Mouse (Mus musculus) spleen, adult 12 weeks (tissue): ENCODE results near the gene 2010111I01Rik.
"Not testable (repeated sequence)": the region's sequence is repeated elsewhere in the genome, so short reads cannot be mapped to it uniquely, and the experiment has no call there.

ENCODE experiments used
- DNase-seq: peaks from one replicate; pipeline ENCODE4 v3.0.0; 2022; ENCODE audit warnings: low spot score

The 2010111I01Rik gene

DNA sequence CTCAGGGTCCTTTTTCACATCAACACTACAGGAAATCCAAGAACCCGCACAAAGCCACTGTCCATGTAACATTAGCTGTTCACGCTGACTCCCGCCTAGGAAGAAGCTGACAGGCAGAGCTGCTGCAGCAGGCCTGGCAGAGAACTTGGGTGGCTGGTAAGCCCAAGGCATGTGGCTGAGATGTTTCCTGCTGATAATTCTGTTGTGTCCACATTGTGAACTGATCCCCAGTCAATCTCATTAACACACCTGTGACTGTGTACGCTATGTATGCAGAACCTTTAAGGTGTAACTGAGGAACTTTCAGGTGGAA is 349.9 kb downstream of the 2010111I01Rik start:
- no peak for DNase-seq

DNA sequence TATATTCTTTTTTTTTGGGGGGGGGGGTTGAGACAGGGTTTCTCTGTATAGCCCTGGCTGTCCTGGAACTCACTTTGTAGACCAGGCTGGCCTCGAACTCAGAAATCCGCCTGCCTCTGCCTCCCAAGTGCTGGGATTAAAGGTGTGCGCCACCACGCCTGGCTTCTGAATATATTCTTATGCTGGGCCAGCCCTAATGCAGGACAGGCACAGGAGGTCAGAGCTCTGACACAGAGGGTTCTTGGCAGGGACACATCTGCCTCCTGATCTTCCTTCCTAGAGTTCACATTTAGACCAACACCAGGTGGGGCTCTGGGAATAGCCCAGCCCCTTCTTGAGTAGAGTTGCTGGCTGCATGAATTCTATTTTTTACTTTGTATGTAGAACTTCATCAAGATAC is 350.4 kb downstream of the 2010111I01Rik start:
- DNase-seq, result not testable (repeated sequence)

DNA sequence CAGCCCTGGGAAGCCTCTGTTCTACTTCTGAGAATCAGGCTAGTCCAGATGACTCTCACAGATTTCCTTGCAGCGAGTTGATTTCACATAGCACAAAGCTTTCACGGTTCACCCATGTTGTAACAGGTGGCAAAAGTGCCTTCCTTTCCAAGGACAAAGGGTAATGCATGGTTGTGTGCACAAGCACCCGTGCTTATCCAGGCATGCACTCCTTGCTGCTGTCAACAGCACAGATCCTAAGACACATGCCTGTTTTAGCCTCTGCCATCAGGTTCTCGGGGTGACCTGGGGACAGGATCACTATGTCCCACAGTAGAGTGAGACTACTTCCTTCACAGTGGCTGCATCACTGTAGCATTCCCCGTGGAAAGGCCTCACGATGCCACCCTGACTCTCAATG is 351.1 kb downstream of the 2010111I01Rik start:
- no peak for DNase-seq

DNA sequence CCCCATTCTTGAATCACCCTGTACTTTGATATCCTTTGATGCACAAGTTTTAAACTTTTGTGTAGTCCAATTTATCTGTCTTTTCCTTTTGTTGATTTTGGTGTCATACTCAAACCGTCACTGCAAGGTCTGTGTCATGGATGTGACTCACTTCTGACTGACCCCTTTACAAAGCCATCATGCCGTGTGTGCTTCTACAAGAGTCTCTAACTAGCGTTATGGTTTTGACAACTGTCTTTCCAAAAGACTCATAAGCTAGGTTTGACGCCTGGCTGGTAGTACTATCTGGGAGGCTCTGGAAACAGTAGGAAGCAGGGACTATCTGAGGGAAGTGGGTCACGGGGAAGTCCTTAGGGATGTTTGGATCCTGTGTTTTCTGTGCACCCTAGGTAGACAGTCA is 351.7 kb downstream of the 2010111I01Rik start:
- no peak for DNase-seq

DNA sequence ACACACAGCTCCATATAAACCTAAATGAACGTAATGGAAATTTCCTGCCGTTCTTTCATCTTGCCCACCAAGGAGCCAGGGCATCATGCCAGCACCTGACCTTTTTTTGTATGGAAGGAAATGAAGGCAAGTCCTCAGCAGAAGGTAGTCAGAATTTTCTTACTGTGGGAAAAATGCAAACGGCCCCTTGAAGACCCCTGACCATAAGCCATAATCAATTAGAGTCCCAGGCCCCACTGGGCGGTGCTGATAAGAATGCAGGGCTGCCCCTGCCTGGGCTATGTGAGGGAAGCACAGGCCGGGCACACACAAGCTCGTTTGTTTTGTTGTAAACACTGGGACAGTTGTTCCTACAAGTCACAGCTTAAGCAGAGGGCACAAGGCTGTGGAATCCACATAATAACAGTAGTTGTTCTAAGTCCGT is 353.0 kb downstream of the 2010111I01Rik start:
- DNase-seq, result no peak

DNA sequence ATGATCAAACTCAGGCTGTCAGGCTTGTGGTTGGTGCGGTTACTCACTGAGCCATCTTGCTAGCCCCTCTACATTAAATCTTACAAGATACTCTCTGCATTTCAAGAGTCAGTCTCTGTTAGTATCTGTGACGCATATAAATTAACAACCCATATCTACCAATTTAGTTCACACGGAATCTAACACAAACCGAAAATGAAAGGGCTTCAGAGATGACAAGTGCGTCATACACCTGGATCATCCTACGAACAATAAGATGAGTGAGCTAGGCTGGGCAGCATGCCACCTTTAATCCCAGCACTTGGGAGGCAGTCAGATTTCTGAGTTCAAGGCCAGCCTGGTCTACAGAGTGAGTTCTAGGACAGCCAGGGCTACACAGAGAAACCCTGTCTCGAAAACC is 355.1 kb downstream of the 2010111I01Rik start:
- no peak for DNase-seq

DNA sequence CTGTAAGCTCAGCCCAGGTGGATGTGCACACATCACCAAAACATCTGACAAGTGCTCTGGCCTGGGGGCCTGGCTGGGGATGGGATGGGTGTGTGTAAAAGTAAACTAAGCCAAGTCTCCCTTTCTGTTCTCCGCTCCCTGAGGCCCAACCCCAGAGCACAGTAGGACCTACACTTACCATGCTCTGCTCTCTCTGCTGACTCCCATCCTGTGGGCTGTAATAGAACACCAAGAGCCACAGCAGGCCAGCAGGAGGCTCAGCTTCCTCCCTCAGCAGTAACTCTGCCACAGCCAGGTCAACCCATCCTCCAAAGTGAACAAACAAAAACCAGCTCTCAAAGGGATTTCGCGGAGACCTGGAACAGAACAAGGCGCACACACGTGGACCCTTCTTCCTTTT is 357.0 kb downstream of the 2010111I01Rik start:
- DNase-seq, result no peak

DNA sequence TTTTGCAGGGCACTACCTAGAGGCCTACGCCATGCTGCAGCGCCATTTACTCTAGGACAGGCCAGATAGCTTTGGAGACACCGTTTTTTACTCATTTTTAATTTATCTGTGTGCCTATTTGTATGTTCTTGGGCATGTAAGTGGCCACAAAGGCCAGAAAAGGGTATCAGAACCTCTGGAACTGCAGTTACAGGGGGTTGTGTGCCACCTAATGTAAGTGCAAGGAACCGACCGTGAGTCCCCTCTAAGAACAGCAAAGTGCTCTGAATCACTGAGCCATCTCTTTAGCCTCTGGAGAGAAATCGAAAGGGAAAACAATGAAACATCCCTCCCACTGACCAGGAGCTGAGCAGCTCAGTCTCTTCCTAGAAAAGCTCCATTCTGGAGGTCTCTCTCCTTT is 358.1 kb downstream of the 2010111I01Rik start:
- no peak for DNase-seq

DNA sequence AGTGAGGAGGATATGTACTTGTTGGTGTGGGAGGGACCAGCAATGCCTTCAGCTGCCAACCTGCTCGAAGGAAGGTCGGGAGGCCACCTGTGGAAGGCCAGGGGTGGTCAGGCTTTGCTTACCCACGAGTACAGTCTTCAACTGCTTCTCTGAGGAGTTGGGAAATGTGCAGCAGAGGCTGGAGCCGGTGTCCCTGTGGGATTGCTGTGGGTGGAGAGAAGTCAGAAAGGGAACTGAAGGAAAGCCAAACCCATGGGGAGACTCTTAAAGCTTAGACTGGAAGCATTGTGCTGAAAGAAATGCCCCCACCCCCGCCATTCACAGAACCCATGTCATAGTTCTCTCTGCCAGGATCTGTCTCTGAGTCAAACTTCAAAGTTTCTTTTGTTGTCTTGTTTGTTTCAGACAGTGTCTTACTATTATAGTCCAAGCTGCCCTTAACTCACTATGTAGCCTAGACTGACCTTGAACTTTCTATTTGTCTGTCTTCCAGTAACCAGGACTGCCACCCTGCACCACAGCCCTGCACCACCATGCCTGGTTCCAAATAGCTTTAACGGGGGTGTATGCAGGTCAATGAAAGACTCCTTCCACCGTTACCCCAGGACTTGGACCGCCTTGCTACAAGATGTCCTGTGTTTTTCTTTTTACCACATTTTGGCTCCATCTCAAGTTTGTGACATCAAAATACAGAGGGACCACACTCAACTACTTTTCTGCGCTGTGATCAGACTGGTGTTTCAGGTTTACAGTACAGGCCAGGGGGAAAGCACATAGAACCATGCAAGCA is 358.8 kb downstream of the 2010111I01Rik start:
- no peak for DNase-seq

DNA sequence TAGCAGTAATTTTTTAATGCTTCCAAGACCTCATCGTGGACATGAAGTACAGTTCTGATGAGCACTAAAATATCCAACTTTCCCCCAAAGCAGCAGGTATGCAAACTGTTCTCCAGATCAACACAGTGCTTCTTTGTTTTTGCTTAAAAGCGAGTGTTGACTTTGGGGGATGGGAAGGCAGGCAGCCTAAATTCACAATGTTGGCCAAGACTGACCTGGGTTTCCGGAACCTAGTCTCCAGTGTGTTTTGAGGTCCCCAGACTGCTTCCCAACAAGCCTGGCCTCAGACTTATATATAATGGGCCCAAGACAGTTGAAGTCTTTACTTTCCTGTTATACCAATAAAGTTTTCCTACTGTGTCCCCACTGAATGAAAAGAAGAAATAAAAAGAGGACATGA is 359.6 kb downstream of the 2010111I01Rik start:
- DNase-seq, result no peak

DNA sequence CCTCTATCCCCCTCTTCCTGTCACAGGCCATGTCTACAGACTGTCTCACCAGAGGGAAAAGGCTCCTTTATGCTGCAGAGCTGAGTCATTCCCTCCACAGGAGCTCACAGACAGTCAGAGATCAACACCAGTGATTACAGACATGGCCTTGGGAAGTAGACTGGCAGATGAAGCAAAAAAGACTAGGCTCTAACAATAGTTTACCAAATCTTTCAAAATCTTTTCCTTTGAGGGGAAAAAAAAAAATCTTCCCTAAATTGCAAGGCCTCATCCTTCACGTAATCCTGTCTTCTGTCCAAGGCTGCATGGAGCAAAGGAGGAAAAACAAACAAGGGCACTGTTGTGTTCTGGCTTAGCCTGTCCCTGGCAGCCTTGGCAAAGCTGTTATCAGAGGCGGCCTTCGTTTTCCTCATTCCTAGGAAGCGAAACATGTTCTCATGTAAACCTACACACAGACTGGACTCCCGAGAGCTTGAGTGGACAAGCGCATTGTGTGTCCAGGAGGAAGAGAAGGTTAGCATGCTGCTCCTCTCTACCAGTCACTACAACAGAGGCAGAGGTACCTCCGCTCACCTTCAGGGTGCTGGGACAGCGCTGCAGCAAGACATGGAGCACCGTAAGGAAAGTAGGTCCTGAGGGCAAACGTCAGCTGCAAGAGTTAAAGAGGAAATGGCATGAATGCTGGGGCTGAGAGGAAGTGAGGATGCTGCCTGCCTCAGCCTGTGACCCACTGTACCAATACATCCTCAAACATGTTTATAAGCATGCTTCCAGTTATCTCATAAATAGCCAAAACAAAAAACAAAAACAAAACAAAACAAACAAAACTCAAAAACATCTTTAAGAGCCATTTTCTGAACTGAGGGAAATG is 360.5 kb downstream of the 2010111I01Rik start:
- DNase-seq, result no peak

DNA sequence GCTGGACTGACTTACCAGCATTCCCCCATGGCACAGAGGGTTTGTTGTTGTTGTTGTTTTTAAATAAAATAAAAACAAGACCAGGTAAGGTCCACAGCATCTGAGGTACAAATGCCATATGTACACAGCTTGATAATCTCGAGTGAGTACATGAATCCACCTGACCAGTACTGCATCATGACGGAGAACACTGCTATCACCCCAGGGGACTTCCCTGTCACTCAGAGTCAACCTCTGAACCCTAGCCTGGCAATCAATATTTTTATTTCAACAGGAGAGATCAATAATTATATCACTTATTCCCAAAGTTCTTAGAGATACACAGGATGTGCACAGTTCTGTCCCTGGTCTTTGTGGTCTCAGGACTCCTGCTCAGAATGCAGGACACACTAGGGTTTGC is 361.3 kb downstream of the 2010111I01Rik start:
- no peak for DNase-seq

DNA sequence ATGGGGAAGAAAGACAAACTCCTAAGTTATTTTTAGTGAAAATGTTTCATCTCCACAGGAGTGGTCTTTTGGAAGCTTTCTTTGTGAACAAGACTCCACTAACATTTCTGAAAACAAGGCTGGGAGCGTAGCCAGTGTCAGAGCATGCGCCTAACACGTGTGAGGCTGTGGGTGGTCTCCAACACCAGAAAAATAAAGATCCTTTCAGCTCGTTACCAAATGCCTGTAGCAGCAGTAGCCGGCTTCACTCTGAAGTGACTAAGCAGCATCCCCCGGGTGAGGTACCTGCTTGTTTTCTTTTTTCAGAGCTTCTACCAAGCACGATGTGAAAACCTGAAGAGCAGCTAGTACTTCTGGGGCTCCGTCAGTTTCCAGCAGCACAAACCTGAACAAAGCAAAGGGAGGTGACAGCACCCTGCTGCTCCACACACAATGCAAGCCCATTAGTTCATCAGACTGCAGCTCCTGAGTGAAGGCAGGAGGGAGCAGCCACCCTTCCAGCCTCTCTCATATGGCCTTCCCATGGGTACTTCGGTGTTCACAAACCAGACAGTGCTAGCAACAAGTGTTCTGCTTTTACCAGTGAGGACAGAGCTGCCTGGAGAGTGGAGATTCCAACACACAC is 365.7 kb downstream of the 2010111I01Rik start:
- no peak for DNase-seq

DNA sequence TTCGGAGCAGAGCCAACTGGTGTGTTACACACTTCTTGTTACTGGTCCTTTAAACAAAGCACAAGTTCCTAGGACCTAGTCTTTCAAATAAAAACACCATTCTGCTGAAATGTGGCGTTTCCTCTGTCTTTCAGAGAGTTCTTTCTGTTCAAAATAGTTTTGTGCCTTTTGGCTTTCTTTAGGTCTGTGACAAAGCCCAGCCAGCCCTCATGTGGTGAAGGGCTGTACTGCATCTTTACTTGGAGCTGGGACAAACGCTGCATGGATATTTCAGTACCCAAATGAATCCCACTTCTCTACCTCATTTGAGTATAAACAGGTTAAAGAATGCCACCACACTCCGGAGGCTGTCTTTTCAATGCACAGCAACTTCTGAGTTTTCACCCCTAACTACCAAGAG is 366.7 kb downstream of the 2010111I01Rik start:
- no peak for DNase-seq

DNA sequence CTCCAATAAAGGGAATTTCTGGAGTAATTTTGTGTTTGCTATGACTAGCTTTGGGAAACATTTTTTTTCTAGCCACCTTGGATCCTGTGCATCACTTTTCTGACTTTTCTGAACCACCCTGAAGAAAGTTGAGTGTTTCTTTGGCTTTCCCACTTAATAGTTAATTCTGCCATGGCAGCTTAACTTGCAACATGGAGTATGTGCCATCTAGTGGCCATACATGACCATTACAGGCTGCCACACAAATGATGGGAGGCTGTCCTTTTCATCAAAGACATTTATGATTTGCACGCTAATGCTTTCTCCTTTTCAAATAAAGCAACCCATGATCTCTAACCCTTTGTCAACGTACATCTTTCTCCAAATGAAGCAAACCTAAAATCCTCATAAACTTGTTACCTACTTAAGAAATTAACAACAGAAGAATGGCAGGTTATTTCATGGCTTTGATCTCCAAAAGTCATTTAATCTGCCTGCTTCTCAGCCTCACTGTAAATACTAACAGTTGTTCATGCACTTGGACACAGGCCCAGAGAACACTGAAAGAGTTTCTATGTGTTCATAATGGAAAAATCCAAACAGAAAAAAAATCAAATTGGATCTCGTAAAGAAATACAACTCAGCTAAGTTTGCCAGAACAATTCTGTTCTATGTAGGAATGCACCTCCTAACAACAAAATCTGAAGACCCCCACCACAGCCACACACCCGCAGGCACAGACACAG is 368.0 kb downstream of the 2010111I01Rik start:
- DNase-seq, result no peak

DNA sequence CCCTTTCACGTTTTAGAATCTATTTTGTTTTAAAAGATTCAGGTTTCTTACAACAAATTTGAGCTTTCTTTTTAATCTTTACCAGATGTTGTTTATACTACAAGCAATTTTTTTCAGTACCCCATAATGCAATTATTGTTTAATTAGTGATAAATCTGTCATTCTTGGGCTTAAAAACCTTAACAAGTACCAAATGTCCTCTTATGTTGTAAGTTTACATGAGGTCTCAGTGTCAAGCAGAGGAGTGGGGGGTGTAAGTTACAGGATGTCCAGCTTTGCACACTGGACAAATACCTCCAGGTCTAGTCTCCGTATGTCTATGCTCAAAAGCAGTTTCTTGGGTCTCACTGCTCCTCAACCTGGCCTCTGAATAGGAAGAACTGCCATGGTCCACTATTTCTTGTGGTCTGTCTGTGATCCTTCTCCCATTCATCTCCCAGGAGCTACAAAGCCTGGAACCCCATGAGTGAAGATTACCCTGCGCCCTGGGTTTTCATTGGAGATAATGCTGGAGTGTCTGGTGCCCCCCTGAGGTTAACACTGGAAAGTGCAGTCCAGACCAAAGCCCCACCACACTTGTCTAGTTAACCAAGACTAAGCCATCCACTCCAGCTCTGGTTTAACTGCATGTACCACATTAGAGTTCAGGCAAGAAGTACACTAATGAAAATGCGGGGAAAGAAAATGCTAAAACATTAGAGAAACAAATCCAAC is 370.9 kb downstream of the 2010111I01Rik start:
- no peak for DNase-seq

DNA sequence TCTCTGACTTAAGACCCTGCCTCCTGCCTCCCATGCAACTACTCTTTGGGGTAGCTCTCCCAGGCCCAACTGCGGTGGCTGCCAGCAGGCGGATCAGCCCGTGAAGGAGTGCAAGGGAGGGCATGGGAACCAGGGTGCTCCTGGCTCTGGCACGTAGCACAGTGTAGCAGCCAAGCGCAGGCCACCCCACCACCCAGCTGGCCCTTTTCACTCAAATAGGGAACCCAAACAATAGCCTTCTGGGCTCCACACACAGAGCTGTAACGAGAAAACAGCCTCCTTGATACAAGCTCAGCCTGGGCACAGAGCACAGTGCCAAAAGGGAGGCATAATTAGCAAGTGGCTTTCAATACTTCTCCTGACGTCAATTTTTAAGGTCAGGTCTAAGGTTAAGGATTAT is 371.6 kb downstream of the 2010111I01Rik start:
- no peak for DNase-seq

DNA sequence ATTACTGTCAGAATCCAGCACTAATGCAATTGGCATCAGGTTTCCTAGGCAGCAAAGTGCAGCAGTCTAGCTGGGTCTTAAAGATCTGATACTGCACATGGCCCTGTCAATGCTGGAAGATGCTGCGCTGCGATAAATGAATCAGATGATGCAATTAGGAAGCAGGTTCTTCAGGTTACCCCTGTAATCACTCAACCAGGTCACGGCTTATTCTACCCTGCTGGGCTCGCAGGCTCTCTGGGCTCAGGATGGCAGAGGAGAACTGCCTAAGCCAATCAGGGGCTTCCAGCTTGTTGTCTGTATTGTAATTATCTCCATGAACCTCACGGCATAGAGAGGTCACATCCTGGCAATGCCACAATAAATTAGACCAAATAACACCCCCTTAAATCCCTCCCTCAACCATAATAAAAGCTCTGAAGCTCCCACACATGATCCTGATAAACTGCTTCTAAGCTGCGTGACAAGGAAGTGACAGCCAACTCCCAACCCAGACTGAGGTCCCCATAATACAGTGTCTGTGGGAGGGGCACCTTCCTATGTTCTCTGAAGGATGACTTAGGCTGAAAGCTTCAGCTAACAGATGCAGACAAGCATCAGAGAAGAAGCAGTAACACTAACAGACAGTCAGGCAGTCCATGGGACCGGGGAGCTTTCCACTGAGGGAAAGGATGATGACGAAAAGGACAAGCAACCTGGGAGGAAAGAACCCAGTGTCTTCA is 372.7 kb downstream of the 2010111I01Rik start:
- no peak for DNase-seq

DNA sequence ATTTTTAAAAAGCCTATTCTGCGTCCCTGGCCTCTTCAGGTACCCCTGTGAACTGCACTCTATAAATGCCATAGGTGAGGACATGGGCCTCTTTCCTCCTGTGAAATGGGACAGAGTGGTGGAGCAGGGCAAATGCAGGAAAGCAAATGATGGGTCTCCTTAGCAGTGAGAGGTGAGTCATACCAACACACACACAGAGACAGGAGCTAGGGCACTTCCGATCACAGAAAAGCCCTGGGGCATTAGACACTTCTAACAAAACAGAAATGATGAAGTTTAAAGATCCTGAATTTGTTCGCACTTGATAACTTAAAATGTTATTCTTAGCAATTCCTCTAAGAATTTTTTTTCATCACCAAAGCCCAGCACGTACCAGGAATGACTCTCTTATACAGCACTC is 375.3 kb downstream of the 2010111I01Rik start:
- DNase-seq, result no peak

DNA sequence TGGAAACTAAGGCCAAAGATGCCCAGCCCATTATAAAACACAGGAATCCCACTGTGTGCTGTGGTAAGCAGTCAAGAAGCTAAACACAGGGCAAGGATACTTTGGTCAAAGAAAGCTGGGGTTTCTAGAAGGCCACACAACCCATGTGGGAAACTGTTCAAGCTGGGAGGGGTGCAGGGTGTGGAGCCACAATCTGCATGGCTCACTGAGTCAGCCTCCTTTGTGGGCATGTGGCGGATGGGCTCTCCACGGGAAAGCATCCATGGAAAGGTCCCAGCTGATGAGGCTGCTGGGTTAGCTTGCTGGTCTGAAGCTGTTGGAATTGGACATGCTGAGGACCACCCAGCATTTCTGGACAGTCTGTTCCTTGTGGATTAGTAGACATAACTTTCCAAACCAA is 378.1 kb downstream of the 2010111I01Rik start:
- no peak for DNase-seq

DNA sequence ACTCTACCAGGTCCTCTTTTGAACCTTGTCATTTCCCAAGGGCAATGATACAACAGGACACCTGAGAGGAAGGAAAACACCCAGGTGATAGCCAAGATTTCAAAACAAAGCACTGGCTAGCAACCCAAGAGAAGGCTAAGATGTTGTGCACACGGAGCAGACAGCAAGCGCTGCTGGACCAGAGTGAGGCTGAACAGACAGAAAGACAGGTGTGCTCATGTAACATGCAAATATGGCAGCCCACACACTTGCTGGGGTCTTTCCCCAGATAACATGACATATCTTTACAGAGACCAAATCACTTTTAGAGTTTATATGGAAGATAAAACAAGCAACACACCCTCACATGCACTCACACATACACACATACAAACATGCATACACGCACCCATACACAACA is 379.8 kb downstream of the 2010111I01Rik start:
- DNase-seq, result no peak
